Mouse (Mus musculus): ENCODE data around the gene Dennd5b. TPM values are rescaled to one million over a fixed set of nuclear protein-coding genes. Genes with fewer than 3 reads are reported as not detected.

Dennd5b gene
- total RNA-seq, 2 experiments from 2014 or later: 43.8 to 46.8 TPM

GRCm38 (mm10) chr6:149107615-149108014, 6.1 kb upstream of the Dennd5b start:
- DNase-seq: no peak

GRCm38 (mm10) chr6:149103451-149103850, 2.0 kb upstream of the Dennd5b start:
- intact Hi-C loops (cut with DNase I): loop anchor here (5.0 kb wide), 1 partner anchor 41 kb away; no protein-coding TSS in a partner anchor
- DNase-seq: no peak

More at GRCm38 (mm10) chr6:149107615-149108014, 6.1 kb upstream of the Dennd5b start:
- intact Hi-C loops (cut with DNase I): no loop called here

DNA sequence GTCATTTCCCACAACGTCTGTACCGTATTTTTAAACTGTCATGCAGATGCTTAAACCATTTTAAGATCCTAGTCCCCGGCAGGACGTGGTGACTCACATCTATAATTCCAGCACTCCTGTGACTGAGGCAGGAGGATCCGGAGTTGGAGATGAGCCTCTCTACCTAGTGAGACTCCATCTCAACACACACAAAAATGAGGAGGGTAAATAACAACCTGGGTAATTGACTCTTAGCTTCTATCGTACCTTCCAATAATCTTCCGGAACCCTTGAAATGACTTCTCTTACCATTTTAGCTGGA, 413 bp upstream of the Dennd5b start:
- intact Hi-C loops (cut with DNase I): loop anchor here (5.0 kb wide), 1 partner anchor 40 kb away; no protein-coding TSS in a partner anchor
- no peak for DNase-seq

DNA sequence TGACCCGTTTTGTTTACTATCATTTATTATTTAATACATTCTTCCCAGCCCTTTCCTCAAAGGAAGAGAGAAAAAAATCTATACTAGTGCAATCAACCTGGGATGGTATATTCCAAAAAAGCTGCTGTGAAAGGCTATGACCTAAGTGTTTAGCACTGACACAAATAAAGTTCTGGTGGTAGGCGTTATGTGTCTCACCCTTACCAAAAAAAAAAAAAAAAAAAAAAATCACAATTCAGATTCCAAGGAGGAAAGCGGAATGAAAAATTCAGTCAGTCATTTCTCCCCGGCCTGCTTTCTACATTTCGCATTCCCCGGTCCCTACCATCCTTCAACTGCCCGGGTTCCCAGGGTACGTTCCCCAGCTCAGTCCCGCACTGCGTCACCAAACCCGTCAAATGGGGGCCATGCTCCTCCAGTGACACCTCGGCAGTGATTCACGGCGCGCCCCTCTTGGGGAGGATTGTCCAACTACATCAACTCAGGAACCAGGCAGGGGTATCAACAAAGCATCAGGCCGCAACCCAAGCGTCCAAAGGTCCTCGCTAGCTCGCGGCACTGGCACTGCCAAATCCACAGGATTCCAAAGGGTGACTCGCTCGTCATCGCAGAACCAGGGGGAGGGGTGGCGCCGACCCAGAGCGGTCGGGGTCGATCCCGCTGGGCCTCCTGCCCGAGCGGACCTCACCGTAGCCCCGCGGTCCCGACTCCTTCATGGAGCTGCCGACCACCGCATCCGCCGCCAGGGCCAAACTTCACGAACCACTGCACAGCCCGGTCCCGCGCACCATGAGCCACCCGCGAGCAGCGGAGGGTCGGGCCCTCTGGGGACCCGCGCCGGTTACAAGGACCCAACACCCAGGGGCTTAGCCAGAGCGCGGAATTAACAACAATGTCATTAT, 1.1 kb downstream of the Dennd5b start:
- intact Hi-C loops (cut with DNase I): loop anchor here (5.0 kb wide), 1 partner anchor 38 kb away; no protein-coding TSS in a partner anchor
- peak; percentile 71 for DNase-seq

DNA sequence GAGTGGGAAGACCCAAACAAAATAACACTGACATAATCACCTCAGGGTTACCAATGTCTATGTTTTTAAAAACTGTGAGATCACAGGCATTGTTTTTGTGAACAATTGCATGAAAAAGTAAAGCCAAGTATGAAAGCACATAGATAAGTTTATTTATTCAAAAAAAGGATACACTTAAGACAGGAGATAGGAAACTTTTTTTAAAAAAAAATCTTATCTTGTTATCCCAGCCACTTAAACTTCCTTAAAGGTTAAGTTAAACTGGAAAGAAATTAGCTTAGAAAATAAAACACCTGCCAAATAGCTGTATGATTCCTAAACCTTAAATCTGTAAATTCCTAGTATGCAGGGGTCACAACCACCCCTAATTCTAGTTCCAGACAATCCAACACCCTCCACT, 2.5 kb downstream of the Dennd5b start:
- no peak for DNase-seq
- intact Hi-C loops (cut with DNase I): no loop called here

DNA sequence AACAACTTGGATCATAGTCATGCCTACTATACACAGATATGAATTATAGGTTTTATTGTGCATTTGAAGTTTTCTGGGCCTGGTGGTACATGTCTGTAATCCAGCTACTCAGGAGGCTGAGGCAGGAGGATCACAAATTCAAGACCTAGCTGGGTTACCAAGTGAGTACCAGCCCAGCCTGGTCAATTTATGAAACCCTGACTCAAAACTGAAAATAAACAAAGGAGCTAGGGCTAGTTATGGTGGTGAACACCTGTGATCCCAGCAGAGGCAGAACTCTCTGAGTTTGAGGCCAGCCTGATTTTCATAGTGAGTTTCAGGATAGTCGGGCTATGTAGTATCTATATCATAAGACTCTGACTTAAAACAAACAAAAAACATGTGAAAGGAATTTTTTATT, 4.2 kb downstream of the Dennd5b start:
- no peak for DNase-seq
- intact Hi-C loops (cut with DNase I): no loop called here

GRCm38 (mm10) chr6:149096233-149096632, 5.2 kb downstream of the Dennd5b start:
- intact Hi-C loops (cut with DNase I): no loop called here
- DNase-seq: no peak

DNA sequence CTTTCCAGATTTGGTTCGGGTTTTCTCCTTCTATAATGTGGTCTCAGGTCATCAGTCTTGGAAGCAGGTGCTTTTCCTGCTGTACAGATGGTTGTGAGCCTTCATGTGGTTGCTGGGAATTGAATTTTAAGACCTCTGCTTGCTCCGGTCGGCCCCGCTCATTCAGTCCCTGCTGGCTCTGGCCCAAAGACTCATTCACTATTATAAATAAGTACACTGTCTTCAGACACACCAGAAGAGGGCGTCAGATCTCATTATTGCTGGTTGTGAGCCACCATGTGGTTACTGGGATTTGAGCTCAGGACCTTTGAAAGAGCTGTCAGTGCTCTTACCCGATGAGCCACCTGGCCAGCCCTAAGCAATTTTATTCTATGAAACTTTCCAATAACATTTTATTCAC, 6.1 kb downstream of the Dennd5b start:
- DNase-seq: peak; percentile 24
- intact Hi-C loops (cut with DNase I): no loop called here

GRCm38 (mm10) chr6:149094555-149094954, 6.9 kb downstream of the Dennd5b start:
- DNase-seq: no peak
- intact Hi-C loops (cut with DNase I): no loop called here

DNA sequence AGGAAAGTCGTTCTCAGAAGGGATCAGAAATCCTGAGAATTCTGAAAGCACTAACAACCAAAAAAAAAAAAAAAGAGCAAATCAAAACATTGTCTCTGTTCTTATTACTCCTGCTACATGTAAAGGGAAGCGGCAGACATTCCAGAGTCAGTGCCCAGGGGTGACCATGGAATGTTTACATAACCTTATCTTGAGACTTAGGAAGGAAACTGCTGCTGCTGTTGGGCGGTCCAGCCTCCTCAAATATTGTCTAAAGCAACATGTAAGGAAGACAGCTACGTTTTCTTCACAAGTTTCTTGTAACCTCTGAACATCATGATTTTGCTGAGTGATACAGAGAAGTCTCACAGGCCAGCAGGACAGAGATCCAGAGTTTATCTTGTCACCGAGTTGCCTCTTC, 8.0 kb downstream of the Dennd5b start:
- intact Hi-C loops (cut with DNase I): no loop called here
- DNase-seq: no peak

DNA sequence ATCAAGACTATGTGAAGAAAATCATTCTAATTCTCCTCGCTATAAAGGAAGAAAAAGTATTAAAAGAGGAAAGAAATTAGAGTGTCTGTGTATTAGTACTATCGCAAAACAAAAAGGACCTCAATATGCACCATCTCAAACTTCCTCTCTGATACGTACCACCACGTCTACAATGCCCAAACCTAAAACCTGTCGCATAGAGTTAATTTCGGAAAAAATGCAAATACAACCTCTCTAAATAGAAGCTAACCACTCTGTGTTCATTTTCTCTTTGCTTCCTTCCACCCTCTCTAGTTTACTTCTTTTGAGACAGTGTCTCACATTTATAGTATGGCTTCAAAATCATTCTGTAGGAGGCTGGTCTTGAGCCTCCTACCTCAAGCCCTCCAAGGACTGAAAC, 9.1 kb downstream of the Dennd5b start:
- DNase-seq: no peak
- intact Hi-C loops (cut with DNase I): no loop called here

- intact Hi-C loops (cut with DNase I): no loop called here
- no peak for DNase-seq
Observed at GRCm38 (mm10) chr6:149077136-149077808, 24.2 kb downstream of the Dennd5b start.

- no peak for DNase-seq
- intact Hi-C loops (cut with DNase I): no loop called here
Observed at GRCm38 (mm10) chr6:149073854-149074253, 27.6 kb downstream of the Dennd5b start.

DNA sequence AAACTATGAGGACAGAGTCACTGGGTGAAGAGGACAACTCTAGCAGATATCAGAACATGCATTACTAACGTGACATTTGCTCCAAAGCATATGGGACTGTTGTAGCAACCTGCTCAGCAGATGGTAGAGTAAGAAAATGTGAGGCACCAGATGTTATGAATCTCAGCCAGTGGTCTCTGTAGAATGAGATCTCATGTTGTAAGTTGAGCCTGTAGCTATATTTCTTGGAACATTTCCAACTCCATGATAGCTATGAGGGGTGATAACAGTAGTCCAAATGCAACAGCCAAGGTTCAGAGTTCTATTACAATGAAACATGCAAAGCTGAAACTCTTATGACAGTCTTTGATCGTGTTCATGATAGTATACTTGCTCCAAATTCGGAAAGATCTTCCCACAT, 28.6 kb downstream of the Dennd5b start:
- DNase-seq: no peak
- intact Hi-C loops (cut with DNase I): no loop called here

- intact Hi-C loops (cut with DNase I): no loop called here
- no peak for DNase-seq
Observed at GRCm38 (mm10) chr6:149070592-149071124, 30.8 kb downstream of the Dennd5b start.

DNA sequence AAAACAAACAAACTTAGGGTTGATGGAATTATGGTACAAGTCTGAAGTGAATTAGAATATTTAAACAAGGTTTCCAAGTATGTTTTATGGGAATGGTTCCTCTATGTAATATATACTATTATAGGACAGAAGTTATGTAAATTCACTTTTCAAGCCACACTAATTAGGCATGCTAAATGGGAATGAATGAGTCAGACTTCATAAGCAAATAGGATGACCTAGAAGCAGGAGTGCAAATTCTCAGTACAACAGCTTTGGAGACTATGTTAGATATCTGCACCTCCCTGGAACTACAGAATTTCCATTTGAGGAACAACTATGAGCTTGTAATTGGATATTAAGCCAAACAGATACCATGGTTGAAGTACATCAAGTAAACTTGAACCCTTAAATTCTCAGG, 38.1 kb downstream of the Dennd5b start:
- intact Hi-C loops (cut with DNase I): loop anchor here (5.0 kb wide), 1 partner anchor 39 kb away; the partner anchor contains the start of gene Dennd5b
- DNase-seq: no peak

GRCm38 (mm10) chr6:149060670-149061387, 40.7 kb downstream of the Dennd5b start:
- intact Hi-C loops (cut with DNase I): loop anchor here (5.0 kb wide), 1 partner anchor 41 kb away; the partner anchor contains the start of gene Dennd5b
- DNase-seq: no peak

GRCm38 (mm10) chr6:149057947-149058391, 43.5 kb downstream of the Dennd5b start:
- no peak for DNase-seq
- intact Hi-C loops (cut with DNase I): no loop called here

DNA sequence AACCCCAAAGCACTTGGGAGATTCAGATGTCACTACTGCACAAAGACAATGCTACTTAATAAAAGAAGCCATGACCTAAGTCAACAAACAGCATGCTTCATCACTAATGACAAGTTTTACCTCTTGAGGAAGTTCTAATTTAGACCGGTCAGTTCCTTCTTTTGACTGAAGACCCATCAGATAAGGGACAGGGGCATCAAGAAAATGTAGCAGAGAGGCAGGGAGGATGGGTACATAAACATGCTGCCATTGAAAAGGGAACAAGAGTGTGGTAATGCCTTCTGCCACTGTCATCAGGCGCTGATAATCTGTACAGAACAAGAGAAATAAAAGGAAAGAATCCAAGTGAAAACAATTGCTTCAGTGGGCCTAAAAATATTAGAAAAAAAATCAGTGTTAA, 46.7 kb downstream of the Dennd5b start:
- no peak for DNase-seq
- intact Hi-C loops (cut with DNase I): no loop called here

DNA sequence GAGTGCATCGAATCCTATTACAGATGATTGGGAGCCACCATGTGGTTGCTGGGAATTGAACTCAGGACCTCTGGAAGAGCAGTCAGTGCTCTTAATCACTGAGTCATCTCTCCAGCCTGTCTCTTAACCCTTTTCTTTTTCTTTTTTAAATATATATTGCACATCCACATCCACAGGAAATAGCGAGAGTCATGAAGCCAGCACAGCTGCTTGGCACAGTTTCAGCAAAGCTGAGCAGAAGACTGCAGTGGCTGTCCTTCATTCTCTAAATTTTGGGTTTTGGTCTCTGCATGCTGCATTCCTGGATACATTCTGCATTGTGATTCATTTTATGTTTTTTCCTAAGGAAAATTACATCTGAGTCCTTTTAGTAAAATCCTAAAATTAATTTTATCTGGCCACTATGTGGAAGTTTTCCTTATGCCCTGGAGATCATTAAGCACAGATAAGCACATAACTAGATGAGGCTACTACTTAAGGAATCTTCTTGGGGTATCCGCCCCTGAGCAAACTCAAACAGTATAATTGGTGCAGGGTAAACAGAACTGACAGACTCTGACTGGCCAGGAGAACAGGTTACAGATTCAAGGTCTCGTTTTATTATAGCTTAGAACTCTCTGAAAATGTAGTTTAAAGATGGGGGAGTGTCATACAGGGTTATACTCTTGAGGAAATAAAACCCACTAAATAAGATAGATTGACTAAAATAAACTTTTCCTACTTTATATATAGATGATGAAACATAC, 50.3 kb downstream of the Dennd5b start:
- intact Hi-C loops (cut with DNase I): no loop called here
- no peak for DNase-seq

Measured in left cerebral cortex, postnatal 4 days (tissue).